Mouse (Mus musculus) left cerebral cortex, postnatal 14 days (tissue): Measurements from ENCODE around the gene Gsdme. TPM values are rescaled to one million over a fixed set of nuclear protein-coding genes. Genes with fewer than 3 reads are reported as not detected.

Experiments
- DNase-seq, 2 experiments: peaks; one replicate each; pipeline ENCODE4 v3.0.0; 2021 to 2022; ENCODE audit warnings: low spot score in 2 of 2, mixed read lengths in 1 of 2
- intact Hi-C: fragments of 180-260 bp; cut with DNase I; formaldehyde crosslinking; loops from one replicate; pipeline ENCODE4 v1.15.1; 2025
- total RNA-seq, 2 experiments: library from RNA; stranded (reverse); gene quantifications; 2 replicates each; pipeline ENCODE4 v1.2.3; 2021

The Gsdme gene
- total RNA-seq, 2 experiments from 2014 or later, result 12.1 to 14.2 TPM

GRCm38 (mm10) chr6:50205093-50205492 lies 58.6 kb downstream of the Gsdme start:
- intact Hi-C loops, result no loop called here
- peak in 1 of 2 experiments; percentile 15 for DNase-seq

- intact Hi-C loops, result no loop called here
- no peak for DNase-seq
Observed at GRCm38 (mm10) chr6:50204356-50204755, 59.3 kb downstream of the Gsdme start.

GRCm38 (mm10) chr6:50193851-50194250 lies 69.8 kb downstream of the Gsdme start:
- intact Hi-C loops, result loop anchor here (10.0 kb wide), 1 partner anchor 101 kb away; no protein-coding TSS in a partner anchor
- no peak for DNase-seq

GRCm38 (mm10) chr6:50192822-50193221 lies 70.8 kb downstream of the Gsdme start:
- intact Hi-C loops, result loop anchor here (10.0 kb wide), 1 partner anchor 102 kb away; no protein-coding TSS in a partner anchor
- no peak for DNase-seq

GRCm38 (mm10) chr6:50192169-50192568 lies 71.5 kb downstream of the Gsdme start:
- DNase-seq, result no peak
- intact Hi-C loops, result loop anchor here (10.0 kb wide), 1 partner anchor 103 kb away; no protein-coding TSS in a partner anchor

- intact Hi-C loops, result loop anchor here (10.0 kb wide), 1 partner anchor 103 kb away; no protein-coding TSS in a partner anchor
- DNase-seq, result no peak
Observed at GRCm38 (mm10) chr6:50191605-50192004, 72.1 kb downstream of the Gsdme start.

GRCm38 (mm10) chr6:50189376-50189775 lies 74.3 kb downstream of the Gsdme start:
- DNase-seq, result no peak
- intact Hi-C loops, result loop anchor here (10.0 kb wide), 2 partner anchors 345 to 675 kb away; no protein-coding TSS in a partner anchor

- no peak for DNase-seq
- intact Hi-C loops, result loop anchor here (10.0 kb wide), 2 partner anchors 347 to 673 kb away; no protein-coding TSS in a partner anchor
Observed at GRCm38 (mm10) chr6:50187955-50188354, 75.7 kb downstream of the Gsdme start.

- intact Hi-C loops, result loop anchor here (2.0 to 10.0 kb wide), 4 partner anchors 71 to 665 kb away; no protein-coding TSS in a partner anchor
- DNase-seq, result peak; percentile 11 to 26
Observed at GRCm38 (mm10) chr6:50180189-50180588, 83.5 kb downstream of the Gsdme start.

GRCm38 (mm10) chr6:50175736-50176135 lies 87.9 kb downstream of the Gsdme start:
- intact Hi-C loops, result no loop called here

GRCm38 (mm10) chr6:50169771-50170170 lies 93.9 kb downstream of the Gsdme start:
- no peak for DNase-seq
- intact Hi-C loops, result no loop called here

More at GRCm38 (mm10) chr6:50175736-50176135, 87.9 kb downstream of the Gsdme start:
- DNase-seq, result no peak

GRCm38 (mm10) chr6:50168821-50169220 lies 94.8 kb downstream of the Gsdme start:
- intact Hi-C loops, result no loop called here
- no peak for DNase-seq

- DNase-seq, result no peak
- intact Hi-C loops, result no loop called here
Observed at GRCm38 (mm10) chr6:50163013-50163412, 100.6 kb downstream of the Gsdme start.

GRCm38 (mm10) chr6:50159842-50160241 lies 103.8 kb downstream of the Gsdme start:
- intact Hi-C loops, result no loop called here
- DNase-seq, result no peak

GRCm38 (mm10) chr6:50149378-50149777 lies 114.3 kb downstream of the Gsdme start:
- no peak for DNase-seq
- intact Hi-C loops, result no loop called here

GRCm38 (mm10) chr6:50146158-50146557 lies 117.5 kb downstream of the Gsdme start:
- intact Hi-C loops, result no loop called here
- DNase-seq, result no peak

GRCm38 (mm10) chr6:50139526-50139925 lies 124.1 kb downstream of the Gsdme start:
- intact Hi-C loops, result no loop called here
- no peak for DNase-seq

Other genes with a start within 250 kb of the Gsdme start
- 10 to 100 TPM; 88.7 to 94.5 TPM for gene Mpp6, start 153.6 kb downstream of the Gsdme start, total RNA-seq
- gene Osbpl3, start 192.3 kb upstream of the Gsdme start, total RNA-seq, result 10 to 100 TPM; 29.3 to 37.6 TPM